Mouse (Mus musculus): ENCODE results near the gene Zfp488. TPM values are rescaled to one million over a fixed set of nuclear protein-coding genes. Genes with fewer than 3 reads are reported as not detected.

Zfp488 gene
- total RNA-seq (2023), result 0.21 TPM

DNA sequence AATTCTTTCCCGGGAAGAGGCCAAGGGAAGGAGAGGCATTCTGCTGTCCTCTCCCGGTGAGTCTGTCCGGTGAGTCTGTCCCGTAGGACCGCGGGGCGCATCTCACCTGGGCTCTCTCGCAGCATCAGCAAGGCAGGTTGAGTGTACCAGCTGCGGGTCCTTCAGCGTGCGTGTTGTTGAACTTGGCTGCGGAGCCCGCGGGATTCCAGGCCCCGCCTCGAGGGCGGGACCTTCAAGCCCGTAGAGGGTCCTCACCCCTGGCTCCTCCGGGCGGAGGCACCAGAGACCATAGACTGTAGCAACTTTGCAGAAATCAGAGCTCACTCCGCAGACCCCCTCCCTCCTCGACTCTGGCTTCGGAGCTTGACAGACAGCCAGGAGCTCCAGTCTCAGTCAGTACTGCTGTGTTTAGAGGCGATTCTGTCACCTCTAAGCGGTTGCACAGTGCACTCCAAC is at the start of gene Zfp488:
TSS of gene Zfp488 (minus strand) at position 161 of the 456 bp plus-strand sequence.

DNA sequence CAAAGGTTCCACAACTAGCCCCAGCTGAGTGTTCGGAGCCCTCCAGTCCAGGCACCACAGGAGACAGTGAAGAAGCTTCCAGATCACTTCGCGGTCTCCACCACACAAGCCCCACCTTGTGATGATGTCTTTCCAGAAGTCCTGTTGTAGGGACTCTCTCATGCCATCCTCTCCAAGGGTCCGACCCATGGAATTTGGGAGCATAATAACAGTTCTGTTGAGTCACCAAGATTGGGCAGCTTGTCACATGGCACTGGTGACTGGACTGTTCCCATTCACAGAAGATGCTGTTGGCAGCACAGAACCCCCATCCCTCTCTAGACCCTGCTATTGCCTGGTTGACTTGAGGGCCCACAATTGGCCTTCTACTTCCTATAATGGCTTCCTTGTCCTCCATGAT is 37.8 kb upstream of the Zfp488 start, which contains the start of gene Gm5460:
TSS of gene Gm5460 (plus strand) at position 378 of the 400 bp plus-strand sequence.

DNA sequence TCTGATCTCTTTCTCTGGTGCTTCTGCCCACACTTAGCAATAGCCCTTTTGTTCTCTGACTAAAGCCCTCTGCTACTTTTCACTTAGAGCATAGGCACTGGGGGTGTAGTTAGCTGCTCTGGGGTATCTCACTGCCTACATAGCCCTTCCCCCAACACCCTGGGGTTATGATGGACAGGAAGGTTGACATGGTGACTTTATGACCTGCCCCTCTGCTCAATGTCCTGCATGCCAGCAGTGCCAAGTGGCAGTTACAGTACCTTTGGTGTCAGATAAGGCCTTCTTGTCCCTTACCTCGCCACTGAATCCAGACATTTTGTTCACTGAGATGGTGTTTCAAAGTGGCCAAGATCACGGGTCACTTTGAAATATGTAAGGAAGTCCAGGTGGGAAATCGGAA is 36.5 kb upstream of the Zfp488 start, which contains the start of gene Gm30083:
TSS of gene Gm30083 (minus strand) at position 120 of the 400 bp plus-strand sequence.

DNA sequence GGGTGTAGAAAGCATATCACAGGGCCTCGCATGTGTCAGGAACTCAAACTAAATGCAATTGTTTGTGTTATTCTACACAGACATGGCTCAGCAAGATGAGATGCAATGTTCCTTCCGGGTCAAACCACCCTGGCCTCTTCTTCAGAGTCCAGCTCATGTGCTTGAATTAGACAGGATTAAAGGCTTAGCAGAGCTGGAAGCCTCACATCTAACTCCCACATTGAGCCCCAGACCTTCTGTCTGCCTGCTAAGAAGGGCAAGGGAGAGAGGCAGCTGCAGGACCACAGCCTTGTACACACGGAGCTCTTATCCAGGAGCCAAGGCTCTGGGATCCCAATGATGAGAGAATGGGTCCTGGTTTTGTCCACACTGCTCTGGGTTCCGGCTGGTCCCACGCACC is 24.8 kb downstream of the Zfp488 start, which contains the start of gene Rbp3:
TSS of gene Rbp3 (plus strand) at position 243 of the 400 bp plus-strand sequence.

DNA sequence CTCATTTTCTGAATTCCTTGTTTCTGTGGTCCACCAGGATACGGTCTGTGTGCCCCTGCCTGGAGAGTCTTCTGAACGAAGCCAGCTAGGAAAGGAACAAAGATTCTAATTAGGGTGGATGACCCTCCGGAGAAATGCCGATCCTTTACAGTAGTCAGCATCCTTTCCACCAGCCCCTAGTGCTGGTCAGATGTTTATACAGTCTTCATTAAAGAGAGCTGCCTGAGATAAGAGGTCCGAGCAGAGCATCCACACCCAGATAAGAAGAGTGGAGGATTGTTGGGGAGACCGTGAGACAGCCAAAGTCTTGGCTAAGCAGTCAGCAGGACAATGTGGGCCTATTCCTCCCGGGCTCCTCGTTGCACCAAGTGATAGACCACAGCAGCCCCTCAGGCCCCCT is 37.8 kb downstream of the Zfp488 start, which contains the start of gene Gdf2:
TSS of gene Gdf2 (plus strand) at position 301 of the 400 bp plus-strand sequence.

DNA sequence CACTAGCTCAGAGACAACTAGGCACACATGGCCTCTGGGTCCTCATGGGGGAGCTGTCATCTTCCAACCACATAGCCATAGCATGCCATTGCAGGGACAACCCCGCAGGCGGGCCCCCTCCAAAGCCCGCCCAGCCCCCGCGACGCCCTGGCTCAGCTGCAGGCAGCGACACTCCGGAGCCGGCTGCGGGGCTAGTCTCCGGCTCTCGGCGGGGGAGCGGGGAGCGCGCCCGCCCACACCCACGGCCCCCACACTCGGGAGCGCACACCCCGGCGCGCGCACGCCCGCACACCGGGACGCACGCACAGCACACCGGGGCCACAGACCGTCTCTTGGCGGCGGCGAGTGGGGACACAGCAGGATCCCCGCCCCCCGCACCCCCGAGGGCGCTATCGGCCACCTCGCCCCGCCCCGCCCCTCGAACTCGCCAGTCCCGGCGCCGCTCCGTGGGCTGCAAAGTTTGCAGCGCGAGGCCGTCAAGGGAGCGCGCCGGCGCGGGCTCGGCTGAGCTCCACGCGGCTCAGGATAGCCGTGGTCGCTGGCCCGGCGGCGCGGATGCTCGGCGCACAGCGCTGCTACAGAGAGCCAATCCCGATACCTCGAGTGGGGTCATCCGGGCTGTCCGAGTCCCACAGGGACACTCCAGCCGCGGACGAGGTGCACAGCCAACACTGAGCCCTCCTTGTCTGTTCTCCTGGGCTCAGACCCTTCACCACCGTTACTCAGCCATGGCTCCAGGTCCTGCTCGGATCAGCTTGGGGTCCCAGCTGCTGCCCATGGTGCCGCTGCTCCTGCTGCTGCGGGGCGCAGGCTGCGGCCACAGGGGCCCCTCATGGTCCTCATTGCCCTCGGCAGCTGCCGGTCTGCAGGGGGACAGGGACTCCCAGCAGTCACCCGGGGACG is 55.1 kb downstream of the Zfp488 start, which contains the start of gene Gdf10:
TSS of gene Gdf10 (plus strand) at position 420 of the 903 bp plus-strand sequence.

Other genes with a start within 250 kb of the Zfp488 start
- not detected for gene Gdf10, start 55.2 kb downstream of the Zfp488 start, total RNA-seq (2023)
- gene Gdf2, start 37.7 kb downstream of the Zfp488 start, total RNA-seq (2023), result not detected
- gene Rbp3, start 24.8 kb downstream of the Zfp488 start, total RNA-seq (2023), result not detected
- not detected for gene Gm30083, start 36.4 kb upstream of the Zfp488 start, total RNA-seq (2023)
- not detected for gene Gm5460, start 38.0 kb upstream of the Zfp488 start, total RNA-seq (2023)
- not detected for gene Antxrl, start 73.9 kb upstream of the Zfp488 start, total RNA-seq (2023)
- not detected for gene Anxa8, start 107.2 kb upstream of the Zfp488 start, total RNA-seq (2023)
- not detected for gene A630023A22Rik, start 124.0 kb upstream of the Zfp488 start, total RNA-seq (2023)
- not detected for gene Npy4r, start 173.7 kb upstream of the Zfp488 start, total RNA-seq (2023)
- not detected for gene Gprin2, start 222.9 kb upstream of the Zfp488 start, total RNA-seq (2023)
- not detected for gene Syt15, start 240.8 kb upstream of the Zfp488 start, total RNA-seq (2023)

Measured in CD8-positive naive resting alpha-beta T cell, adult 57 days (primary cell).